Mouse (Mus musculus) heart, postnatal 0 days (tissue): Measurements from ENCODE around the gene Tmem72. TPM values are rescaled to one million over a fixed set of nuclear protein-coding genes. Genes with fewer than 3 reads are reported as not detected.
A peak's percentile ranks its signal among the peaks of the same experiment; 100 is the strongest.

Source experiments
- ATAC-seq: fragments of 200-750 bp; cut with Nextera tagmentation; 2 replicates; pipeline ENCODE4 v1.8.0; 2017; ENCODE audit warnings: low read depth, moderate number of reproducible peaks, moderate library complexity; ENCODE audit not compliant: insufficient read depth
- DNase-seq: peaks from one replicate; pipeline ENCODE4 v3.0.0-alpha.2; 2016; ENCODE audit warnings: low spot score
- H3K27ac ChIP-seq: fragments of 300-500 bp; sonication (generic); 2 replicates; pipeline ENCODE4 v1.5.1; 2014; ENCODE audit warnings: low read depth, mild to moderate bottlenecking
- H3K27me3 ChIP-seq: fragments of 300-500 bp; sonication (generic); 2 replicates; pipeline ENCODE4 v1.6.1; 2014; ENCODE audit warnings: low read length, mixed read lengths; ENCODE audit not compliant: control insufficient read depth, insufficient read depth
- H3K36me3 ChIP-seq: fragments of 300-500 bp; sonication (generic); replicated peaks from 2 replicates; pipeline ENCODE4 v1.6.1; 2014; ENCODE audit warnings: low read length, mixed read lengths; ENCODE audit not compliant: control insufficient read depth, insufficient read depth
- H3K4me1 ChIP-seq: fragments of 300-500 bp; sonication (generic); 2 replicates; pipeline ENCODE4 v1.6.1; 2014; ENCODE audit warnings: antibody characterized with exemption; ENCODE audit not compliant: control insufficient read depth, insufficient read depth
- H3K4me2 ChIP-seq: fragments of 300-500 bp; sonication (generic); 2 replicates; pipeline ENCODE4 v1.6.1; 2014; ENCODE audit warnings: low read depth, mild to moderate bottlenecking, low read length, moderate library complexity
- H3K4me3 ChIP-seq: fragments of 300-500 bp; sonication (generic); 2 replicates; pipeline ENCODE4 v1.5.1; 2014; ENCODE audit warnings: low read depth, low read length
- H3K9ac ChIP-seq: fragments of 300-500 bp; sonication (generic); replicated peaks from 2 replicates; pipeline ENCODE4 v1.6.1; 2014; ENCODE audit warnings: low read depth, low read length, mixed read lengths
- H3K9me3 ChIP-seq: fragments of 300-500 bp; sonication (generic); replicated peaks from 2 replicates; pipeline ENCODE4 v1.6.1; 2016; ENCODE audit warnings: low read length; ENCODE audit not compliant: control insufficient read depth
- CTCF ChIP-seq: IDR thresholded peaks from 2 replicates; pipeline ENCODE4 v1.5.1; 2016; ENCODE audit warnings: antibody characterized with exemption, control low read depth, low read depth
- EP300 ChIP-seq: IDR thresholded peaks from 2 replicates; pipeline ENCODE4 v1.6.1; 2016; ENCODE audit warnings: antibody characterized with exemption, low read depth
- WGBS: fragments of 180-500 bp; shearing (Covaris S2); extraction: QIAGEN DNeasy Blood & Tissue Kit; methylation state at CpG from one replicate; pipeline ENCODE4 v1.1.7; 2014; 5-methylcytosine and 5-hydroxymethylcytosine counted together
- polyA plus RNA-seq: library from polyadenylated mRNA; unstranded; fragments of >200 nt; fragmentation: Nextera tagmentation; extraction: Ambion mirVana; gene quantifications from 2 replicates; pipeline ENCODE4 v1.2.1, GENCODE M21; 2015
- total RNA-seq: library from RNA; depleted of rRNA; stranded (reverse); fragments of >200 nt; gene quantifications from 2 replicates; pipeline ENCODE4 v1.2.3, GENCODE M21; 2014; ENCODE audit warnings: low replicate concordance

Tmem72 gene
- total and polyA plus RNA-seq, 2 experiments from 2014 or later = 0.05 to 0.15 TPM

DNA sequence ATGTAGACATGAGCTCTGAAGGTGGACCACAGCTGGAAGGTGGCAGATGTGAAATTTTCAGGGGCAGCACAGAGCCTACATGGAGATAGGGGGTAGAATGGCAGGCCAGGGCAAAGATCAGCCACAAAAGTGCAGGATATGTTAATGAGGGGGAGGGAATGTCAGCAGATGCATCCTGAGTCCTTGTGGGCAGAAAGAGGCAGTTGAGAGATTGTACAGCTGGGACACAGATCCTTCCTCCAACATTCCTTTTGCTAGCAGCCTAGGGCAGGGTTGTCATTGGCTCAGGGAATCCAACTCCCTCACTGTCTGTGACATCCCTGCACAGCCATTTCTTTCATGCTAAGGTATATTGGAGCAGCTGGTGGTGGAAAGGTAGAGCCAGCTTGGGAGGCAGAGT, 15.9 kb downstream of the Tmem72 start:
- Histone ChIP-seq H3K36me3 (no peaks in the 10 kb centered on the region), H3K4me1 (no peaks in the 10 kb centered on the region), H3K9me3 (no peaks in the 10 kb centered on the region), H3K4me2 (no peak overlapping the region), H3K4me3 (no peak overlapping the region), H3K27me3 (no peaks in the 10 kb centered on the region), H3K27ac (no peak overlapping the region), H3K9ac (no peak overlapping the region)
- ATAC-seq = no peak
- TF ChIP-seq EP300 (no peak), CTCF (no peak)
- DNase-seq = no peak

DNA sequence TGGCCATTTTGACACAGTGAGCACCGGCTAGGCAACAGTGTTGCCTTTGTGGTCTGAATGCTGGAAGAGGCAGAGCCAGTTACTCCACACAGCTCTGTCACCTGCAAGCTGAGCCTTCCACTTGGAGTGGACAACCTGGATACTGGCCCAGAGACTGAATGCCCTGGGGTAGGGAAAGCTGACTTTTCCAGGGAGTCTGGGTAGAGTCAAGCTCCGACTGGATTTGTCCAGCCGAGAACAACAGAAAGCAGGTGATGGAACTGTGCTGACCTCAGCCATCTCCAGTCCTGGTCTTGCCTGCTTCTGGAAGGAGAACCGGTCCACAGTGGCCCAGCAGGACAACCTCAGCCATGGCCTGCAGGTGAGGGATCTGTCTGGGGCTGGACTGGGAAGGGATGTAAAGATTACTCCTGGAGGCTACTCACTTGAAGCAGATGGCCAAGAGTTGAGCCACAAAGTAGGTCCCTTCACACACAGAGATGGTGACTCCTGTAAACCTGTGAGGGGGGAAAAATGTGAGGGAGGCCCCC, 18.8 kb downstream of the Tmem72 start:
- Histone ChIP-seq H3K36me3 (no peaks in the 10 kb centered on the region), H3K4me2 (no peak overlapping the region), H3K9ac (no peak overlapping the region), H3K4me3 (no peak overlapping the region), H3K27ac (no peak overlapping the region), H3K9me3 (no peaks in the 10 kb centered on the region), H3K27me3 (no peaks in the 10 kb centered on the region), H3K4me1 (no peaks in the 10 kb centered on the region)
- WGBS = 82% methylated on average over 4 of the region's 4 CpGs
- DNase-seq = no peak
- no peak for ATAC-seq
- TF ChIP-seq EP300 (no peak), CTCF (no peak)

DNA sequence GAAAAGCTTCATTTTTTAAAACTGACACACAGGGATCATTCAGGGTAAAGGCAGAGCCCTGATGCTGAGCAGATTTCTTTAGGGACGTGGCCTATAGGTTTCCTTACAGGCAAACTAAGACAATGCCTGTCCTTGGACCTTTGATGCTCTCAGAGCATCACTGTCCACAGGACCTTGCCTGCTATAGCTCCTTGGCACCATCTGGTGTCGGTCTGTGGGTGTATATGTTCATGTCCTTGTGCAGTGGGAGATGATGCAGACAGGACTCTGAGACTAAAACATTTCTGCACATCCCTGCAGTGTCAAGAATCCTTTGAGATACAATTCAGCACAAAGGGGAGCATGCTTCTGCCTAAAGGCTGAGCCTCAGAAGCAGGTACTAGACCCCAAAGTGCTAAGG, 19.3 kb downstream of the Tmem72 start:
- no peak for TF ChIP-seq EP300
- TF ChIP-seq CTCF = peak; percentile 78
- H3K27ac ChIP-seq = no peak overlapping the region
- no peaks in the 10 kb centered on the region for H3K9me3 ChIP-seq
- H3K4me2 ChIP-seq = no peak overlapping the region
- H3K27me3 ChIP-seq = no peaks in the 10 kb centered on the region
- H3K9ac ChIP-seq = no peak overlapping the region
- no peaks in the 10 kb centered on the region for H3K36me3 ChIP-seq
- WGBS = 48% methylated on average over 2 of the region's 2 CpGs
- H3K4me3 ChIP-seq = no peak overlapping the region
- ATAC-seq (peak; percentile 44; the same call in 1 of the 2 replicates), DNase-seq (no peak)
- H3K4me1 ChIP-seq = no peaks in the 10 kb centered on the region

DNA sequence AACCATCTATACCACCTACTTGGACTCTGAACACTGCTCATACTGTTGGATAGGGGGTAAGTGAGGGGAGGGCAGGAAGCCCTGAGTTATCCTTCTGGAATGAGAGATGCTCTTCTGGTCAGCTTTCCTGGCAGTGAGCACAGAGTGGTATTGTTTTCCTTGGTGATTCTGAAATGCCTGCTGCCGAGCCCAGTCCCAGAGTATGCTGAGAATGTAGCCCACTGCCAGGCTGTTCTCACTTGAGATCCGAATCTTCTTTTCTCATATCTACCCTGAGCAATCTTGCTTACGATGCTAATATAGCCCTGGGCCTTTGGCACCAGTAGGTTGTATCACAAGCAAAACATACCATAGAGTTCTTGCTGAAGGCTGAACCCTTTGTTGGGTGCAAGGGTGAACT, 22.4 kb downstream of the Tmem72 start:
- no peak for DNase-seq
- 53% methylated on average over 3 of the region's 3 CpGs for WGBS
- H3K4me1 ChIP-seq = no peaks in the 10 kb centered on the region

DNA sequence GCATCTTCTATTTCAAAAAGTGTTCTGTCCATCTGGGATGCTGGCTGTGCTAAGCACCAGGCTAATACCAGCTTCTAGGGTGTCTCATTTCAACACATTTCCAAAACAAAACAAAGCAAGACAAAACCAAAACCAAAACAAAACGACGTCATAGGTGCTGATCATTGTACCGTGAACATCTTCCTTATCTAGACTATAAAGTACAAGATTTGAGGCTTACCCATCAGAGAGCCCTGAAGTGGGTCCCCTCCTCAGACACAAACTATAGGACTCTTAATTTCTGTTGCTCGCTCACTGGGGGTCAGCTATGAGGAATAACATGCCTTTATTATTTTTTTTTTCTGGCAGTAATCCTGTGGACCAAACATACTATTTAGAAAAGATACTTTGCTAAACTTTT, 23.1 kb downstream of the Tmem72 start:
- no peak for ATAC-seq
- no peak for DNase-seq
- Histone ChIP-seq H3K27me3 (no peaks in the 10 kb centered on the region), H3K4me2 (no peak overlapping the region), H3K4me3 (no peak overlapping the region), H3K9ac (no peak overlapping the region), H3K4me1 (no peaks in the 10 kb centered on the region), H3K27ac (no peak overlapping the region), H3K9me3 (no peaks in the 10 kb centered on the region), H3K36me3 (no peaks in the 10 kb centered on the region)
- TF ChIP-seq CTCF = no peak
- TF ChIP-seq EP300 = no peak
- WGBS = 76% methylated on average over 4 of the region's 4 CpGs

More for the DNA sequence above, 22.4 kb downstream of the Tmem72 start:
- H3K36me3 ChIP-seq = no peaks in the 10 kb centered on the region
- no peak for ATAC-seq
- H3K9me3 ChIP-seq = no peaks in the 10 kb centered on the region
- H3K27ac ChIP-seq = no peak overlapping the region
- H3K9ac ChIP-seq = no peak overlapping the region
- no peak overlapping the region for H3K4me2 ChIP-seq
- TF ChIP-seq EP300 (no peak), CTCF (no peak)
- no peaks in the 10 kb centered on the region for H3K27me3 ChIP-seq
- no peak overlapping the region for H3K4me3 ChIP-seq

DNA sequence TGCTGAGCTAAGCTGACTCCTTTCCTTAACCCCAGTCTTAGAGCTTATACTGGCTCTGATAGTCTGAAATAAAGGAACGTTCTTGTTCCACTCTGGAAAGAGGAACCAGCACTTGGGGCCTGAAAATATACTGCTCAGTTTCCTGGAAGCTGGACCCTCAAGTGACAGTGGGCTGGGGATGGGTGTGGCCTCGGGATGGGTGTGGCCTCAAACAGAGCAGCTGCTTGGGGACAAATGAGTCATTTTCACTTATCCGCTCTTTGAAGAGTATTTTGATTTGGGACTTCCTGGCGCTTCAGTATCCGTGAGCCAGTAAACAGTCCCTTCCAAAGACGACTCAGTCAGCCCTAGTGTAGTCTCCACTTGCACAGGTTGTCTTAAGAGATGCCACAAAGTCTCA, 34.4 kb downstream of the Tmem72 start:
- no peaks in the 10 kb centered on the region for H3K4me1 ChIP-seq
- 45% methylated on average over 6 of the region's 6 CpGs for WGBS
- peak; percentile 30; the same call in 1 of the 2 replicates for ATAC-seq

More for the DNA sequence above, 34.4 kb downstream of the Tmem72 start:
- TF ChIP-seq CTCF = no peak
- TF ChIP-seq EP300 = no peak
- Histone ChIP-seq H3K9ac (no peak overlapping the region), H3K36me3 (no peaks in the 10 kb centered on the region), H3K4me2 (no peak overlapping the region), H3K27ac (no peak overlapping the region), H3K27me3 (no peaks in the 10 kb centered on the region), H3K9me3 (no peaks in the 10 kb centered on the region), H3K4me3 (no peak overlapping the region)
- peak; percentile 22 for DNase-seq
